Mouse (Mus musculus): ENCODE measurements around the gene Fignl2.

GRCm38 (mm10) chr15:101059570-101060279, 18.6 kb downstream of the Fignl2 start:
- TF ChIP-seq CTCF (IDR thresholded peaks at IDR 0.05; ENCODE audit: low read depth) = no peak
- TF ChIP-seq EP300 (IDR thresholded peaks at IDR 0.05; ENCODE audit: low read depth) = no peak

All from liver, embryonic 14.5 days (tissue).